Mouse (Mus musculus): ENCODE measurements at regions not wholly inside any gene's neighbourhood (a gene's known extent, or its start where the extent isn't known, plus 50 kb on each side); places are given as distances from the start of the nearest gene placed in this dataset.

GRCm38 (mm10) chr3:104343096-104343495 is 122.9 kb upstream of the Magi3 start:
- no peak for DNase-seq (ENCODE audit: extremely low spot score in 1 of 2, low spot score in 1 of 2)

DNA sequence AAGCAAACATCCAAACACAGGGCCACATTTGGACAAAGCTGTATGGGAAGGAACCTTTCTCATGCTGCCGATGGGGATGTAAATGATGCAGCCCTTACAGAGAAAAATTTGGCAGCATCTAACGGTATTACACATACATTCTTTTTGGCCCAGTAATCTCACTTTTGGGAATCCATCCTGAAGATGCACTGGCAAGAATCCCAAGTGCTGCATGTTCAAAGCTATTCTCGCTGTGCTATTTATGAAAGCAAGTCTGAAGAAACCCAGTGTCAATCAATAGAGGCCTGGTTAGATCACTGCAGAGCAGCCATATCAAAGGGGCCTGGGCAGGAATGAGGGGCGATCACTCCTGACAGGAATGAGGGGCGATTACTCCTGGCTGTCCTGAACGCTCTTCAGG is 122.0 kb upstream of the Magi3 start:
- peak; percentile 69 to 84 for DNase-seq (ENCODE audit: extremely low spot score in 1 of 2, low spot score in 1 of 2)

- DNase-seq (ENCODE audit: extremely low spot score in 1 of 2, low spot score in 1 of 2), result no peak
Measured at GRCm38 (mm10) chr3:104340331-104340730, 120.2 kb upstream of the Magi3 start.

GRCm38 (mm10) chr3:104336867-104337266 is 116.7 kb upstream of the Magi3 start:
- no peak for DNase-seq (ENCODE audit: extremely low spot score in 1 of 2, low spot score in 1 of 2)

DNA sequence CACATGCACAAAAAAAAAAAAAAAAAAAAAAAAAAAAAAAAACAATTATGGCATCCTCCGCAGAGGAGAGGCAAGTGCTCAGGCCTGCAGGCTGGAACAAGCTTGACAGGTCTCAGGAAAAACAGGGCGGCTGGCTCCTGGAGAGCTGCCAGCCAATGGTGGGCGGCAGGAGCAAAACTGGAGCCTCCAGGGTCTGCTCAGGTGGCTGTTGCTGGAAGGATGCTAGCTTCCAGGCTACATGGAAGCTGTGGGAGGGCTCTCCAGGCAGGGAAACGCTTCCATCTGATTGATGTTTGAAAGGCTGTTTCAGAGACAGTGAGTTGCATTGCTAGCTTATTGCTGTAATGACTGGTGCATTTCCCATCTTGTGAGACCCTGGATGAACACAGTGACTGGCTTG is 116.1 kb upstream of the Magi3 start:
- peak in 1 of 2 experiments; percentile 64 for DNase-seq (ENCODE audit: extremely low spot score in 1 of 2, low spot score in 1 of 2)

DNA sequence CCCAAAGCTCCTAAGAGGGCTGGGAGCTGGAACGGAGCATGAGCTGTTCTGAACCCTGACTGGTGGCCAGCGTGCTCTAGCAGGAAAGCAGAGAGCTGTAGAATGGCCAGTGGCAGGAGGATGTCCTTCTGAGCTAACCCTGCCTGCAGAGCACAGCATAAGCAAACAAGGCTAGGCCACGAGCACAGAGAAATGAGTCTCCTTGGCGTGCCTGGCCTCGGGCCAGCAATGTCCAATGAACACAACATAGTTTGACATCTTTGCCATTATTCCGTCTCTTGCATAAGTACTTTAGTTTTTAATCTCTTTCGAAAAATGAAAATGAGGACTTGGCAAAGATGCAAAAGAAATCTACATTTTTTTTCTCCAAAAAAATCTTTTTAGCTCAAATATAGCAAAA is 114.6 kb upstream of the Magi3 start:
- DNase-seq (ENCODE audit: extremely low spot score in 1 of 2, low spot score in 1 of 2), result no peak

- DNase-seq (ENCODE audit: extremely low spot score in 1 of 2, low spot score in 1 of 2), result no peak
Measured at GRCm38 (mm10) chr3:104333345-104333744, 113.2 kb upstream of the Magi3 start.

DNA sequence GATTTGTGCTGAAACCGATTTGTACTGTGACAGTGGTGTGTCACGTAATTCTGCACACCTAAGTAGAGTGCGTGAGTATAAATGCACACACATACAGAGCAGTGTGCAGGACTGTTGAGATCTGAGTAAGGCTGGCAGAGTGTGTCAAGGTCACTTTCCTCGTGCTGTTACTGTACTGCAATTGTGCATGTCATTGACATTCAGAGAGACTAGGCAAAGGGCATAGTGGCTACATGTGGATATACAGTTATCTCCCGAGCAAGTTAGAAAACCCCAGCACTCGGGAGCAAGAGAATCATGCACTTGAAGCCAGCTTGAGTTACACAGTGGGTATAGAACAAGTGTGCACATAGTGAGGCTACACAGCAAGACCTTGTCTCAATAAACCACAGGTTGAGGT is 110.5 kb upstream of the Magi3 start:
- no peak for DNase-seq (ENCODE audit: extremely low spot score in 1 of 2, low spot score in 1 of 2)

- no peak for DNase-seq (ENCODE audit: extremely low spot score in 1 of 2, low spot score in 1 of 2)
Measured at GRCm38 (mm10) chr3:104327829-104328228, 107.7 kb upstream of the Magi3 start.

GRCm38 (mm10) chr3:104327034-104327729 is 107.0 kb upstream of the Magi3 start:
- DNase-seq (ENCODE audit: extremely low spot score in 1 of 2, low spot score in 1 of 2), result no peak

DNA sequence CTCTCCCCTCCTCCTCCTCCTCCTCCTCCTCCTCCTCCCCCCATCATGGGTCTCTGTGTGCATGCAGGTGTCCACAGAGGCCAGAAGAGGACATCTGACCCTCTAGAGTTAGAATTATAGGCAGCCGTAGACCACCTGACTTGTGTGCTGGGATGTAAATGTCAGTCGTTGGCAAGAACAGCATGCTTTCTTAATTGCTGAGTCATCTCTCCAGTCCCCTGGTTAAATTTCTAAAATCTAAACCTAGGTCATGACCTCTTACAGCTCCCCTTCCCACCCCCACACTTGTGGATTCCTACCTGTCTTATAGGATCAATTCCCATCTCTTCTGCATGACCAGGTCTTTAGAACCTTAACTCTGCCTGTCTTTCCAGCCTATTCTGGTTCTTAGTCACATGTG is 102.4 kb upstream of the Magi3 start:
- DNase-seq (ENCODE audit: extremely low spot score in 1 of 2, low spot score in 1 of 2), result no peak

DNA sequence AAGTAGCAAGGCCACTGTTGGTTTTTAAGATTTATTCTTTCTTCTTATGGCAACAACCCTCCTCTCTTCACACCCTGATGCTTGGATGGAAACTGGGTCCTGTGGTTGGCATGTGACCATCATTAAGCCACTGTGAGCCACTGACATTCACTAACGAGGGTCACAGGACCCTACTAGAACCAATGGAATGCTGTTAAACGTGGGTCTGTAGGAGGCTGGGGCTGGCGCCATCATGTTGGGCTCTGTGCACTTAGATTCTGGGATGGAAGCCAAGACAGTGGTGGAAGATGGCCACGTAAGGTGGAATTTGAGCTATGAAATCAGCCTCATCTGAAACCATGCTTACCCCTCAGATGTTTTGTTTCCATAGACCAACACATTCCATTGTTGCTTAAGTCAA is 100.2 kb upstream of the Magi3 start:
- DNase-seq (ENCODE audit: extremely low spot score in 1 of 2, low spot score in 1 of 2), result no peak

- no peak for DNase-seq (ENCODE audit: extremely low spot score in 1 of 2, low spot score in 1 of 2)
Measured at GRCm38 (mm10) chr3:104319377-104319776, 99.2 kb upstream of the Magi3 start.

DNA sequence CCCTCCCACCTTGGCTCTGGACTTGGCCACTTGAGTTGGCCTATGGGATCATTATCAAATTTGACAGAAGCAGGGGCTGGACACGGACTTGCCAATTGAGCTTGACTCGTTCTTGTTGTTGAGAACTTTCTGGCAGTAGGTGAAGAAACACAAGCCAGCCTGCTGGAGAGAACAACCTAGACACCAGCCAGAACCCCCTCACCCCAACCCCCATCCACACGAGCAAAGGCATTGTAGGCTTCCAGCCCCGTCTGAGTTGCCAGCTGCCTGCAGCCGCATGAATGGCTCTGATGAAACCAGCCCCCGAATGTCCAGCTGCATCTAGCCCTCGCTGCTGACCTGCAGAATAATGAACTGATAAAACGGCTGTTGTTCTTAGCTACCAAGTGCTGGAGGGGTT is 98.7 kb upstream of the Magi3 start:
- DNase-seq (ENCODE audit: extremely low spot score in 1 of 2, low spot score in 1 of 2), result peak in 1 of 2 experiments; percentile 39

DNA sequence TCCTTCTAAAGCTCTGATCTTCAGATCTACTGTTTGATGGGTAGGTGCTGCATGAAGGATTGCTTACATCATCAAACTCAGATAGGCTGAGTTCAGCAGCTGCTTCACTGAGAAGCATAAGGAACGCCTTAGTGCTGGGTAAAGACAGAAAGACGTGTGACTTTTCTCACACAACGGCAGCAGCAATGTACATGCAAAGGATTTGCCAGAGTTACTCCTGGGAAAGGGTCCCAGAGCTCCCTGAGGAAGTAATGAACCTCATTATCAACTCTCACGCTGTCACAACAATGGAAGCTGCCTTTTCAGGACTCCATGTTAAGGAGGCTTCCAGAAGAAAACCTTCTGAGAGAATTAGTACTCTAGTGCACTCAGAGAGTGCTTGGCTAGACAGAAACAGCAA is 97.4 kb upstream of the Magi3 start:
- no peak for DNase-seq (ENCODE audit: extremely low spot score in 1 of 2, low spot score in 1 of 2)

DNA sequence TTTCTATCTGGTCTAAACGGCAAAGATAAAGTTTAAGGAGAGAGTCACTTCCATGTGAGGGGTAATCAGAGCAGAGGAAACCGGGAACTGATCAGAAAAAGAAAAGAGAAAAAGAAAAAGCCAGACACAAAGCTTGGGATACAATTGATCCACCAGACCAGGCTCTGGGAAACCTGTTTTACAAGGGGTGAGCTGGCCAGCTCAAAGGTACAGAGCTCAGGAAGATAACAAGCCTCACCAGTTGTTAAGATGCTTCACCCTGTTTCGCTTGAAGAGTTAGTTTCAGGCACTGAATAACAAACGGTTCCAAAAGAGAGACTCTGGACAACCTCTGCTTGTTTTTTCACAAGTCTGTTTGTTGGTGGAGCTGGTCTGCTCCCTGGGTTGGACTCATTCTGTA is 92.9 kb upstream of the Magi3 start:
- no peak for DNase-seq (ENCODE audit: extremely low spot score in 1 of 2, low spot score in 1 of 2)

GRCm38 (mm10) chr3:104306961-104307360 is 86.8 kb upstream of the Magi3 start:
- no peak for DNase-seq (ENCODE audit: extremely low spot score in 1 of 2, low spot score in 1 of 2)

GRCm38 (mm10) chr3:104305904-104306563 is 85.9 kb upstream of the Magi3 start:
- DNase-seq (ENCODE audit: extremely low spot score in 1 of 2, low spot score in 1 of 2), result no peak

GRCm38 (mm10) chr3:104303577-104303976 is 83.4 kb upstream of the Magi3 start:
- no peak for DNase-seq (ENCODE audit: extremely low spot score in 1 of 2, low spot score in 1 of 2)

- no peak for DNase-seq (ENCODE audit: extremely low spot score in 1 of 2, low spot score in 1 of 2)
Measured at GRCm38 (mm10) chr3:104300201-104300600, 80.0 kb upstream of the Magi3 start.

DNA sequence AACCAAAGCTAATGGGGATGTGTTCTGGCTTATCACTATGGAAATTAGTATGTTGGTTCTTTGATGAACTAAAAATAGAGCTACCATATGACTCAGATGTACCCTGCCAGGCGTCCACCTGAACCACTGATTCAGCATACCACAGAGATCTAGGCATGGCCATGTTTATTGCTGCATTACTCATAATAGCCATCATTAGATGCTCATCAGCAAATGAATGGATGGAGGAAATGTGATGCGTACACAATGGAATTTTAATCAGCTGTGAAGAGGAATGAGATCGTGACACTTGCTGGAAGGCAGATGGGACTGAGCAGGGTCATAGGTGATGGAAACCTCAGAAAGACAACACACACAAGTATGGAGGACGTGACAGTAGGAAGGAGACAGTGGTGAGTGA is 78.7 kb upstream of the Magi3 start:
- DNase-seq (ENCODE audit: extremely low spot score in 1 of 2, low spot score in 1 of 2), result no peak

GRCm38 (mm10) chr3:104298409-104298808 is 78.2 kb upstream of the Magi3 start:
- DNase-seq (ENCODE audit: extremely low spot score in 1 of 2, low spot score in 1 of 2), result no peak
